Mouse (Mus musculus): ENCODE measurements around the gene Noxo1. TPM values are rescaled to one million over a fixed set of nuclear protein-coding genes. Genes with fewer than 3 reads are reported as not detected.

The Noxo1 gene
- total and polyA plus RNA-seq, 2 experiments from 2014 or later: 0.56 to 2.2 TPM

- Histone ChIP-seq H3K4me2 (ENCODE audit: low read depth, low read length) (no peak overlapping the region), H3K27ac (ENCODE audit: low read depth) (peak overlapping the region; percentile 97), H3K9me3 (replicated peaks; ENCODE audit: control insufficient read depth, low read length) (no peaks in the 10 kb centered on the region), H3K36me3 (replicated peaks; ENCODE audit: control insufficient read depth, insufficient read depth, low read length) (no peaks in the 10 kb centered on the region), H3K4me3 (ENCODE audit: low read depth, low read length) (no peak overlapping the region), H3K4me1 (ENCODE audit: control insufficient read depth, insufficient read depth) (peaks cover 38% of the 10 kb centered on the region), H3K9ac (replicated peaks; ENCODE audit: low read depth, low read length) (no peak overlapping the region), H3K27me3 (ENCODE audit: control insufficient read depth, insufficient read depth, low read length) (no peaks in the 10 kb centered on the region)
- ATAC-seq (ENCODE audit: insufficient read depth, low read depth): no peak
- TF ChIP-seq EP300 (IDR thresholded peaks at IDR 0.05; ENCODE audit: low read depth): no peak
- no peak for TF ChIP-seq CTCF (IDR thresholded peaks at IDR 0.05; ENCODE audit: low read depth)
- WGBS: 91% methylated on average over 21 of the region's 21 CpGs
- no peak for DNase-seq (ENCODE audit: low spot score)
Observed at GRCm38 (mm10) chr17:24733434-24734050, 37.5 kb downstream of the Noxo1 start.

- peaks cover 2% of the 10 kb centered on the region; the same call in 1 of the 2 replicates for H3K36me3 ChIP-seq (replicated peaks; ENCODE audit: control insufficient read depth, insufficient read depth, low read length)
- no peak overlapping the region for H3K4me2 ChIP-seq (ENCODE audit: low read depth, low read length)
- no peak for DNase-seq (ENCODE audit: low spot score)
- peaks cover 38% of the 10 kb centered on the region for H3K4me1 ChIP-seq (ENCODE audit: control insufficient read depth, insufficient read depth)
- no peak for ATAC-seq (ENCODE audit: insufficient read depth, low read depth)
- no peaks in the 10 kb centered on the region for H3K9me3 ChIP-seq (replicated peaks; ENCODE audit: control insufficient read depth, low read length)
- H3K4me3 ChIP-seq (ENCODE audit: low read depth, low read length): no peak overlapping the region
- H3K27ac ChIP-seq (ENCODE audit: low read depth): no peak overlapping the region
- H3K27me3 ChIP-seq (ENCODE audit: control insufficient read depth, insufficient read depth, low read length): no peaks in the 10 kb centered on the region
- H3K9ac ChIP-seq (replicated peaks; ENCODE audit: low read depth, low read length): no peak overlapping the region
- TF ChIP-seq CTCF (IDR thresholded peaks at IDR 0.05; ENCODE audit: low read depth): no peak
- no peak for TF ChIP-seq EP300 (IDR thresholded peaks at IDR 0.05; ENCODE audit: low read depth)
- WGBS: 74% methylated on average over 1 of the region's 1 CpGs
Observed at GRCm38 (mm10) chr17:24734513-24734912, 38.5 kb downstream of the Noxo1 start.

DNA sequence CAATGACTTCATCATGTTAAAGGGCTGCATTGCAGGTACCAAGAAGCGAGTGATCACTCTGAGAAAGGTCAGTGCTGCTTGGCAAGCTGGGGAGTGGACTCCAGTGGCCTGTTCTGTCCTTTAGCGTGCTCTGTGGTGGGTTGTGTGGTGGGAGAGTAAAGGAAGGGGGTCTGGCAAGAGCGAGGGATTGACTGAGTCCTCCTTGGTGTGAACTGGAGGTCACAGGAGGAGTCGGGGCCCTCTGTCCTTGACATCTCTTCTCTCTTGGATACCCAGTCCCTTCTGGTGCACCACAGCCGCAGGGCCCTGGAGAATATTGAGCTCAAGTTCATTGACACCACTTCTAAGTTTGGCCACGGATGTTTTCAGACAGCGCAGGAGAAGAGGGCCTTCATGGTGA lies 39.4 kb downstream of the Noxo1 start:
- no peaks in the 10 kb centered on the region for H3K9me3 ChIP-seq (replicated peaks; ENCODE audit: control insufficient read depth, low read length)
- no peak for TF ChIP-seq EP300 (IDR thresholded peaks at IDR 0.05; ENCODE audit: low read depth)
- H3K27ac ChIP-seq (ENCODE audit: low read depth): peak overlapping the region; percentile 85; the same call in 1 of the 2 replicates
- peak overlapping the region; percentile 97; the same call in 1 of the 2 replicates for H3K4me2 ChIP-seq (ENCODE audit: low read depth, low read length)
- 89% methylated on average over 7 of the region's 7 CpGs for WGBS
- no peak overlapping the region for H3K4me3 ChIP-seq (ENCODE audit: low read depth, low read length)
- peaks cover 38% of the 10 kb centered on the region for H3K4me1 ChIP-seq (ENCODE audit: control insufficient read depth, insufficient read depth)
- H3K36me3 ChIP-seq (replicated peaks; ENCODE audit: control insufficient read depth, insufficient read depth, low read length): peaks cover 11% of the 10 kb centered on the region
- H3K9ac ChIP-seq (replicated peaks; ENCODE audit: low read depth, low read length): no peak overlapping the region
- ATAC-seq (ENCODE audit: insufficient read depth, low read depth): no peak
- DNase-seq (ENCODE audit: low spot score): no peak
- no peaks in the 10 kb centered on the region for H3K27me3 ChIP-seq (ENCODE audit: control insufficient read depth, insufficient read depth, low read length)

- H3K27ac ChIP-seq (ENCODE audit: low read depth): peak within 1 kb of the TSS; percentile 85
- 1% methylated on average over 29 of the region's 29 CpGs for WGBS
- no peak for TF ChIP-seq EP300 (IDR thresholded peaks at IDR 0.05; ENCODE audit: low read depth)
- TF ChIP-seq CTCF (IDR thresholded peaks at IDR 0.05; ENCODE audit: low read depth): no peak
- DNase-seq (ENCODE audit: low spot score): peak; percentile 98
- peaks cover 20% of the 10 kb centered on the region for H3K36me3 ChIP-seq (replicated peaks; ENCODE audit: control insufficient read depth, insufficient read depth, low read length)
- H3K9ac ChIP-seq (replicated peaks; ENCODE audit: low read depth, low read length): peak within 1 kb of the TSS; percentile 77
- H3K27me3 ChIP-seq (ENCODE audit: control insufficient read depth, insufficient read depth, low read length): no peaks in the 10 kb centered on the region
- peak within 1 kb of the TSS; percentile 82 for H3K4me3 ChIP-seq (ENCODE audit: low read depth, low read length)
- peak; percentile 94 for ATAC-seq (ENCODE audit: insufficient read depth, low read depth)
- no peaks in the 10 kb centered on the region for H3K9me3 ChIP-seq (replicated peaks; ENCODE audit: control insufficient read depth, low read length)
- H3K4me2 ChIP-seq (ENCODE audit: low read depth, low read length): peak within 1 kb of the TSS; percentile 97
- H3K4me1 ChIP-seq (ENCODE audit: control insufficient read depth, insufficient read depth): peaks cover 37% of the 10 kb centered on the region
Observed at GRCm38 (mm10) chr17:24736330-24737051, 40.5 kb downstream of the Noxo1 start, which contains the start of gene Msrb1. TSS of gene Msrb1 (plus strand) at chr17:24736642.

DNA sequence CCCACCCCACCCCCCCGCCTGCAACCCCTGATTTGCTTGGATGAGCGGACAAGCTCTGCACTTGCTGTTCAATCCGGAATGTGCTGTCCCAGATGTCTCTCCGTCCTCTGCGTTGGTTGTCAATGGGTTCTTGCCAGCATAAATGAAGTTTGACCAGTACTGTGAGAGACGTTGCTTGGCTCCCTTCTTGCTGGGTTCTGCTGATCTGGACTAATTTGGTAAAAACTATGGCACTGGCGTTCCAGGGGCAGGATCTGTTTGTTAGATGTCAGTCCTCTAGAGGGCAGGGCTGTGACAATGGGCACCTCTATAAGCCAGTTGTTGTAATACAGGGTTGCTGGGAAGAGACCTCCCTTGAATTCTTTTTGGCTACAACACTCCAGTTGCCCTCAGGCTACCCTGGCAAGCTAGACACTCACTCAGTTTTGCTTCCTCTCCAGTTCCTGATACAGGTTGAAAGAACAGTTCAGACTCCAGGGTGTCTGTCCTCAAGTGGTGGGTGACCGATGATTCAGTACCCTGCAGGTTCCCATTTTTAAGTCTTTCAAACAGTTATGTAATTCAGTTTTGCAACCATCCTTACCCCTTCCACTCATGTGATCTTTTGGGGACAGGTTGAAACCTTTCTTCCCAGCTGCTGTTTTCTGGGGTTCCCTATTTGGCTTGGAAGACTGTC lies 41.2 kb downstream of the Noxo1 start:
- peaks cover 25% of the 10 kb centered on the region for H3K36me3 ChIP-seq (replicated peaks; ENCODE audit: control insufficient read depth, insufficient read depth, low read length)
- peak overlapping the region; percentile 84; the same call in 1 of the 2 replicates for H3K27ac ChIP-seq (ENCODE audit: low read depth)
- 21% methylated on average over 8 of the region's 8 CpGs for WGBS
- peaks cover 29% of the 10 kb centered on the region for H3K4me1 ChIP-seq (ENCODE audit: control insufficient read depth, insufficient read depth)
- peak overlapping the region; percentile 77 for H3K9ac ChIP-seq (replicated peaks; ENCODE audit: low read depth, low read length)
- ATAC-seq (ENCODE audit: insufficient read depth, low read depth) (no peak), DNase-seq (ENCODE audit: low spot score) (no peak)
- H3K27me3 ChIP-seq (ENCODE audit: control insufficient read depth, insufficient read depth, low read length): no peaks in the 10 kb centered on the region
- no peaks in the 10 kb centered on the region for H3K9me3 ChIP-seq (replicated peaks; ENCODE audit: control insufficient read depth, low read length)
- peak overlapping the region; percentile 82 for H3K4me3 ChIP-seq (ENCODE audit: low read depth, low read length)
- H3K4me2 ChIP-seq (ENCODE audit: low read depth, low read length): peak overlapping the region; percentile 97
- no peak for TF ChIP-seq CTCF (IDR thresholded peaks at IDR 0.05; ENCODE audit: low read depth)
- no peak for TF ChIP-seq EP300 (IDR thresholded peaks at IDR 0.05; ENCODE audit: low read depth)
